Mouse (Mus musculus) limb, embryonic 15.5 days (tissue): ENCODE measurements around the gene Synm. TPM values are rescaled to one million over a fixed set of nuclear protein-coding genes. Genes with fewer than 3 reads are reported as not detected.

Experiments used
- ATAC-seq: fragments of 200-750 bp; cut with Nextera tagmentation; 2 replicates; pipeline ENCODE4 v1.8.0; 2017; ENCODE audit warnings: low read depth, moderate TSS enrichment; ENCODE audit not compliant: insufficient number of reproducible peaks, low FRiP score, low TSS enrichment
- H3K27ac ChIP-seq: fragments of 300-500 bp; sonication (generic); 2 replicates; pipeline ENCODE4 v1.5.1; 2015; ENCODE audit warnings: moderate library complexity, mild to moderate bottlenecking, inconsistent platforms
- H3K27me3 ChIP-seq: fragments of 300-500 bp; sonication (generic); 2 replicates; pipeline ENCODE4 v1.6.1; 2015; ENCODE audit warnings: inconsistent platforms
- H3K36me3 ChIP-seq: fragments of 300-500 bp; sonication (generic); 2 replicates; pipeline ENCODE4 v1.6.1; 2015; ENCODE audit warnings: inconsistent platforms
- H3K4me1 ChIP-seq: fragments of 300-500 bp; sonication (generic); 2 replicates; pipeline ENCODE4 v1.6.1; 2015; ENCODE audit warnings: inconsistent platforms
- H3K4me2 ChIP-seq: fragments of 300-500 bp; sonication (generic); 2 replicates; pipeline ENCODE4 v1.6.1; 2015; ENCODE audit warnings: mild to moderate bottlenecking, inconsistent platforms
- H3K4me3 ChIP-seq: fragments of 300-500 bp; sonication (generic); 2 replicates; pipeline ENCODE4 v1.5.1; 2015; ENCODE audit warnings: mild to moderate bottlenecking, inconsistent platforms
- H3K9ac ChIP-seq: fragments of 300-500 bp; sonication (generic); 2 replicates; pipeline ENCODE4 v1.6.1; 2015; ENCODE audit warnings: inconsistent platforms
- H3K9me3 ChIP-seq: fragments of 300-500 bp; sonication (generic); 2 replicates; pipeline ENCODE4 v1.6.1; 2016; ENCODE audit warnings: inconsistent platforms
- WGBS: fragments of 180-500 bp; shearing (Covaris S2); methylation state at CpG from one replicate; pipeline ENCODE4 v1.1.7; 2015; 5-methylcytosine and 5-hydroxymethylcytosine counted together
- polyA plus RNA-seq: library from polyadenylated mRNA; unstranded; fragments of >200 nt; fragmentation: Nextera tagmentation; extraction: Ambion mirVana; gene quantifications from 2 replicates; pipeline ENCODE4 v1.2.1, GENCODE M21; 2015

Synm gene
- polyA plus RNA-seq, 1 experiment from 2014 or later: 1.8 TPM

GRCm38 (mm10) chr7:67717520-67717919 is 42.0 kb downstream of the Synm start:
- no peaks in the 10 kb centered on the region for H3K4me1 ChIP-seq
- no peak overlapping the region for H3K4me3 ChIP-seq
- no peaks in the 10 kb centered on the region for H3K9me3 ChIP-seq
- H3K27ac ChIP-seq: no peak overlapping the region
- no peak for ATAC-seq
- H3K36me3 ChIP-seq: peaks cover 47% of the 10 kb centered on the region
- no peak overlapping the region for H3K4me2 ChIP-seq
- H3K9ac ChIP-seq: no peak overlapping the region
- H3K27me3 ChIP-seq: no peaks in the 10 kb centered on the region
- WGBS: 89% methylated on average over 3 of the region's 3 CpGs

GRCm38 (mm10) chr7:67716925-67717324 is 42.6 kb downstream of the Synm start:
- no peaks in the 10 kb centered on the region for H3K27me3 ChIP-seq
- H3K27ac ChIP-seq: no peak overlapping the region
- no peak for ATAC-seq
- 85% methylated on average over 10 of the region's 10 CpGs for WGBS
- H3K9ac ChIP-seq: no peak overlapping the region
- H3K36me3 ChIP-seq: peaks cover 52% of the 10 kb centered on the region
- no peaks in the 10 kb centered on the region for H3K4me1 ChIP-seq
- H3K4me2 ChIP-seq: no peak overlapping the region
- no peak overlapping the region for H3K4me3 ChIP-seq
- H3K9me3 ChIP-seq: no peaks in the 10 kb centered on the region

- no peaks in the 10 kb centered on the region for H3K9me3 ChIP-seq
- H3K36me3 ChIP-seq: peaks cover 58% of the 10 kb centered on the region
- no peaks in the 10 kb centered on the region for H3K4me1 ChIP-seq
- no peaks in the 10 kb centered on the region for H3K27me3 ChIP-seq
- H3K9ac ChIP-seq: no peak overlapping the region
- no peak overlapping the region for H3K4me3 ChIP-seq
- H3K27ac ChIP-seq: no peak overlapping the region
- whole genome bisulfite sequencing: 83% methylated on average over 11 of the region's 11 CpGs
- no peak for ATAC-seq
- H3K4me2 ChIP-seq: no peak overlapping the region
Observed at GRCm38 (mm10) chr7:67716213-67716878, 43.2 kb downstream of the Synm start.

GRCm38 (mm10) chr7:67715176-67715575 is 44.4 kb downstream of the Synm start:
- Histone ChIP-seq H3K4me1 (no peaks in the 10 kb centered on the region), H3K36me3 (peaks cover 64% of the 10 kb centered on the region), H3K9ac (no peak overlapping the region), H3K27me3 (no peaks in the 10 kb centered on the region), H3K9me3 (no peaks in the 10 kb centered on the region), H3K4me3 (no peak overlapping the region), H3K4me2 (no peak overlapping the region), H3K27ac (no peak overlapping the region)
- 68% methylated on average over 7 of the region's 7 CpGs for WGBS
- no peak for ATAC-seq

- Histone ChIP-seq H3K27ac (no peak overlapping the region), H3K27me3 (no peaks in the 10 kb centered on the region), H3K4me2 (no peak overlapping the region), H3K9ac (no peak overlapping the region), H3K4me3 (no peak overlapping the region), H3K9me3 (no peaks in the 10 kb centered on the region), H3K36me3 (peaks cover 65% of the 10 kb centered on the region), H3K4me1 (no peaks in the 10 kb centered on the region)
- no peak for ATAC-seq
- WGBS: 70% methylated on average over 19 of the region's 19 CpGs
Observed at GRCm38 (mm10) chr7:67713820-67714510, 45.6 kb downstream of the Synm start.

GRCm38 (mm10) chr7:67710216-67710615 is 49.3 kb downstream of the Synm start:
- WGBS: 88% methylated on average over 7 of the region's 7 CpGs
- Histone ChIP-seq H3K36me3 (peaks cover 63% of the 10 kb centered on the region), H3K27ac (no peak overlapping the region), H3K4me3 (no peak overlapping the region), H3K4me2 (no peak overlapping the region), H3K9ac (no peak overlapping the region), H3K27me3 (no peaks in the 10 kb centered on the region), H3K9me3 (no peaks in the 10 kb centered on the region), H3K4me1 (no peaks in the 10 kb centered on the region)
- ATAC-seq: no peak

- H3K27ac ChIP-seq: no peak overlapping the region
- H3K4me1 ChIP-seq: peaks cover 5% of the 10 kb centered on the region; the same call in 1 of the 2 replicates
- H3K9ac ChIP-seq: no peak overlapping the region
- H3K27me3 ChIP-seq: no peaks in the 10 kb centered on the region
- no peak overlapping the region for H3K4me2 ChIP-seq
- peaks cover 61% of the 10 kb centered on the region for H3K36me3 ChIP-seq
- 90% methylated on average over 6 of the region's 6 CpGs for WGBS
- H3K9me3 ChIP-seq: no peaks in the 10 kb centered on the region
- H3K4me3 ChIP-seq: no peak overlapping the region
- ATAC-seq: no peak
Observed at GRCm38 (mm10) chr7:67708160-67708559, 51.4 kb downstream of the Synm start.

- WGBS: 72% methylated on average over 17 of the region's 17 CpGs
- ATAC-seq: no peak
- Histone ChIP-seq H3K27ac (no peak overlapping the region), H3K4me1 (peaks cover 8% of the 10 kb centered on the region; the same call in 1 of the 2 replicates), H3K4me2 (no peak overlapping the region), H3K27me3 (no peaks in the 10 kb centered on the region), H3K36me3 (peaks cover 40% of the 10 kb centered on the region), H3K9me3 (no peaks in the 10 kb centered on the region), H3K4me3 (no peak overlapping the region), H3K9ac (no peak overlapping the region)
Observed at GRCm38 (mm10) chr7:67701252-67701914, 58.2 kb downstream of the Synm start.

- no peaks in the 10 kb centered on the region for H3K9me3 ChIP-seq
- ATAC-seq: no peak
- H3K4me3 ChIP-seq: no peak overlapping the region
- H3K4me1 ChIP-seq: peaks cover 8% of the 10 kb centered on the region; the same call in 1 of the 2 replicates
- H3K27ac ChIP-seq: no peak overlapping the region
- no peaks in the 10 kb centered on the region for H3K27me3 ChIP-seq
- peaks cover 37% of the 10 kb centered on the region for H3K36me3 ChIP-seq
- no peak overlapping the region for H3K4me2 ChIP-seq
- H3K9ac ChIP-seq: no peak overlapping the region
Observed at GRCm38 (mm10) chr7:67700846-67701245, 58.7 kb downstream of the Synm start.

- Histone ChIP-seq H3K4me3 (no peak overlapping the region), H3K9ac (no peak overlapping the region), H3K9me3 (no peaks in the 10 kb centered on the region), H3K4me1 (peaks cover 7% of the 10 kb centered on the region; the same call in 1 of the 2 replicates), H3K27ac (no peak overlapping the region), H3K36me3 (peaks cover 32% of the 10 kb centered on the region), H3K4me2 (no peak overlapping the region), H3K27me3 (no peaks in the 10 kb centered on the region)
- WGBS: 85% methylated on average over 4 of the region's 4 CpGs
- no peak for ATAC-seq
Observed at GRCm38 (mm10) chr7:67699301-67699700, 60.2 kb downstream of the Synm start.

- Histone ChIP-seq H3K27ac (no peak overlapping the region), H3K27me3 (no peaks in the 10 kb centered on the region), H3K4me3 (no peak overlapping the region), H3K9me3 (no peaks in the 10 kb centered on the region), H3K36me3 (peaks cover 31% of the 10 kb centered on the region), H3K4me2 (no peak overlapping the region), H3K4me1 (peaks cover 3% of the 10 kb centered on the region; the same call in 1 of the 2 replicates), H3K9ac (no peak overlapping the region)
- ATAC-seq: no peak
- WGBS: 94% methylated on average over 28 of the region's 28 CpGs
Observed at GRCm38 (mm10) chr7:67697892-67698630, 61.5 kb downstream of the Synm start.
